27 mouse cellular contexts compared by ENCODE assay signal in genomic region chr16:90171416-90171815, GRCm38 (mm10). TPM values are rescaled to one million over a fixed set of nuclear protein-coding genes. Genes with fewer than 3 reads are reported as not detected.
A peak's percentile ranks its signal among the peaks of the same experiment; 100 is the strongest.
DNase-seq lines count a peak whose midpoint lies in the region; ATAC-seq and TF ChIP-seq lines count a peak whose summit lies in the region.
"Had no signal": no experiment of that assay in that cellular context is flagged by ENCODE, and none has a peak within 500 bp of the region (broad histone marks: within the 10 kb centered on the region; RNA-seq: fewer than 3 reads in every experiment).

No protein-coding gene starts in this region.

- H3K9ac ChIP-seq in hindbrain, embryonic 16.5 days (ENCODE audit: low read depth, low read length), result no peak overlapping the region
- H3K9ac ChIP-seq in hindbrain, embryonic 11.5 days (ENCODE audit: low read depth, low read length), result no peak overlapping the region
- no peak overlapping the region for H3K9ac ChIP-seq in forebrain, embryonic 13.5 days
- no peak overlapping the region for H3K9ac ChIP-seq in forebrain, postnatal 0 days
- H3K9ac ChIP-seq in midbrain, embryonic 16.5 days (ENCODE audit: low read depth, low read length), result no peak overlapping the region
- H3K9ac ChIP-seq: limb, embryonic 15.5 days; liver, embryonic 15.5 days; lung, embryonic 15.5 days; neural tube, embryonic 13.5 days had no signal

- H3K36me3 ChIP-seq in hindbrain, embryonic 16.5 days (ENCODE audit: control insufficient read depth, insufficient read depth, low read length), result no peaks in the 10 kb centered on the region
- no peaks in the 10 kb centered on the region for H3K36me3 ChIP-seq in hindbrain, embryonic 11.5 days (ENCODE audit: control insufficient read depth, insufficient read depth, low read length)
- H3K36me3 ChIP-seq in forebrain, embryonic 13.5 days (ENCODE audit: poor library complexity, severe bottlenecking), result no peaks in the 10 kb centered on the region
- no peaks in the 10 kb centered on the region for H3K36me3 ChIP-seq in forebrain, postnatal 0 days (ENCODE audit: insufficient read depth)
- no peaks in the 10 kb centered on the region for H3K36me3 ChIP-seq in midbrain, embryonic 16.5 days (ENCODE audit: control insufficient read depth, insufficient read depth, low read length)
- H3K36me3 ChIP-seq: embryonic facial prominence, embryonic 10.5 days; G1E; limb, embryonic 15.5 days; liver, embryonic 15.5 days; lung, embryonic 15.5 days; neural tube, embryonic 13.5 days had no signal

- H3K27ac ChIP-seq in hindbrain, embryonic 16.5 days (ENCODE audit: low read depth, low read length), result no peak overlapping the region
- H3K27ac ChIP-seq in hindbrain, embryonic 11.5 days (ENCODE audit: low read depth, low read length), result no peak overlapping the region
- no peak overlapping the region for H3K27ac ChIP-seq in forebrain, embryonic 13.5 days
- H3K27ac ChIP-seq in forebrain, postnatal 0 days (ENCODE audit: low read depth, low read length), result no peak overlapping the region
- H3K27ac ChIP-seq in midbrain, embryonic 16.5 days (ENCODE audit: low read length), result no peak overlapping the region
- H3K27ac ChIP-seq: embryonic facial prominence, embryonic 10.5 days; kidney, postnatal 0 days; liver, embryonic 15.5 days; lung, embryonic 15.5 days; neural tube, embryonic 13.5 days; stomach, postnatal 0 days had no signal

- no peak overlapping the region for H3K4me2 ChIP-seq in hindbrain, embryonic 16.5 days (ENCODE audit: low read length)
- H3K4me2 ChIP-seq in hindbrain, embryonic 11.5 days (replicated peaks; ENCODE audit: low read depth, low read length), result no peak overlapping the region
- H3K4me2 ChIP-seq in forebrain, embryonic 13.5 days, result no peak overlapping the region
- H3K4me2 ChIP-seq in forebrain, postnatal 0 days (ENCODE audit: low read depth), result peak overlapping the region; percentile 5; the same call in 1 of the 2 replicates
- peak overlapping the region; percentile 13; the same call in 1 of the 2 replicates for H3K4me2 ChIP-seq in midbrain, embryonic 16.5 days (ENCODE audit: low read length)
- H3K4me2 ChIP-seq: limb, embryonic 15.5 days; liver, embryonic 15.5 days; lung, embryonic 15.5 days; neural tube, embryonic 13.5 days had no signal

- H3K4me3 ChIP-seq in hindbrain, embryonic 16.5 days (ENCODE audit: low read length), result no peak overlapping the region
- no peak overlapping the region for H3K4me3 ChIP-seq in hindbrain, embryonic 11.5 days (ENCODE audit: low read depth, low read length)
- no peak overlapping the region for H3K4me3 ChIP-seq in forebrain, embryonic 13.5 days
- H3K4me3 ChIP-seq in forebrain, postnatal 0 days (ENCODE audit: low read depth, low read length), result no peak overlapping the region
- no peak overlapping the region for H3K4me3 ChIP-seq in midbrain, embryonic 16.5 days (ENCODE audit: low read depth, low read length)
- H3K4me3 ChIP-seq: embryonic facial prominence, embryonic 10.5 days; limb, embryonic 15.5 days; liver, embryonic 15.5 days; lung, embryonic 15.5 days; megakaryocyte, embryonic 14.5 days; neural tube, embryonic 13.5 days had no signal

- TF ChIP-seq CTCF in forebrain, postnatal 0 days (IDR thresholded peaks at IDR 0.05; ENCODE audit: low read depth), result no peak

- H3K27me3 ChIP-seq in hindbrain, embryonic 16.5 days (replicated peaks; ENCODE audit: control insufficient read depth, insufficient read depth, low read length), result no peaks in the 10 kb centered on the region
- H3K27me3 ChIP-seq in hindbrain, embryonic 11.5 days (ENCODE audit: control insufficient read depth, insufficient read depth, low read length), result no peaks in the 10 kb centered on the region
- H3K27me3 ChIP-seq in forebrain, embryonic 13.5 days, result no peaks in the 10 kb centered on the region
- H3K27me3 ChIP-seq in forebrain, postnatal 0 days (ENCODE audit: insufficient read depth, low read length), result no peaks in the 10 kb centered on the region
- no peaks in the 10 kb centered on the region for H3K27me3 ChIP-seq in midbrain, embryonic 16.5 days (ENCODE audit: control insufficient read depth, insufficient read depth, low read depth, low read length)
- H3K27me3 ChIP-seq: limb, embryonic 15.5 days; liver, embryonic 15.5 days; lung, embryonic 15.5 days; Patski had no signal

- peaks cover 2% of the 10 kb centered on the region for H3K4me1 ChIP-seq in hindbrain, embryonic 16.5 days (ENCODE audit: control insufficient read depth, insufficient read depth, low read depth, low read length)
- no peaks in the 10 kb centered on the region; the same call in 1 of the 2 replicates for H3K4me1 ChIP-seq in hindbrain, embryonic 11.5 days (replicated peaks; ENCODE audit: control insufficient read depth, insufficient read depth, low read length)
- H3K4me1 ChIP-seq in forebrain, embryonic 13.5 days, result peaks cover 13% of the 10 kb centered on the region
- peaks cover 14% of the 10 kb centered on the region; the same call in 1 of the 2 replicates for H3K4me1 ChIP-seq in forebrain, postnatal 0 days (ENCODE audit: insufficient read depth)
- H3K4me1 ChIP-seq in midbrain, embryonic 16.5 days (ENCODE audit: control insufficient read depth, insufficient read depth, low read length), result peaks cover 14% of the 10 kb centered on the region
- H3K4me1 ChIP-seq: limb, embryonic 15.5 days; liver, embryonic 15.5 days had no signal

- WGBS in hindbrain, embryonic 16.5 days, result 43% methylated on average over 8 of the region's 8 CpGs
- 60% methylated on average over 8 of the region's 8 CpGs for WGBS in hindbrain, embryonic 11.5 days
- WGBS in forebrain, embryonic 13.5 days, result 18% methylated on average over 8 of the region's 8 CpGs
- WGBS in forebrain, postnatal 0 days, result 18% methylated on average over 8 of the region's 8 CpGs
- 20% methylated on average over 8 of the region's 8 CpGs for WGBS in midbrain, embryonic 16.5 days

- no peak for DNase-seq in hindbrain, embryonic 11.5 days (ENCODE audit: low spot score)
- DNase-seq in forebrain, postnatal 0 days, result no peak
- DNase-seq in thymus, postnatal 10 days (ENCODE audit: low spot score in 2 of 2), result no peak
- no peak for DNase-seq in urinary bladder, postnatal 4 days (ENCODE audit: low spot score in 2 of 2)
- DNase-seq: adrenal gland, postnatal 36 days; B cell, adult 2 months; cerebellum, adult 11 months; cerebellum, adult 9-11 months; heart, postnatal 36 days; kidney, adult 2 months; left cerebral cortex, postnatal 4 days; lung, postnatal 36 days; thymus, adult 2 months had no signal

- no peaks in the 10 kb centered on the region; the same call in 1 of the 2 replicates for H3K9me3 ChIP-seq in hindbrain, embryonic 16.5 days (ENCODE audit: control insufficient read depth, low read length)
- H3K9me3 ChIP-seq in hindbrain, embryonic 11.5 days (ENCODE audit: control insufficient read depth, low read length), result no peaks in the 10 kb centered on the region
- H3K9me3 ChIP-seq in forebrain, embryonic 13.5 days (replicated peaks), result no peaks in the 10 kb centered on the region
- H3K9me3 ChIP-seq in forebrain, postnatal 0 days (ENCODE audit: low read length), result no peaks in the 10 kb centered on the region
- no peaks in the 10 kb centered on the region for H3K9me3 ChIP-seq in midbrain, embryonic 16.5 days (replicated peaks; ENCODE audit: control insufficient read depth, low read length, poor library complexity, severe bottlenecking)
- H3K9me3 ChIP-seq: embryonic facial prominence, embryonic 10.5 days; G1E; limb, embryonic 15.5 days; liver, embryonic 15.5 days; lung, embryonic 15.5 days; megakaryocyte, embryonic 14.5 days; neural tube, embryonic 13.5 days had no signal

- ATAC-seq in hindbrain, embryonic 16.5 days, result peak; percentile 53
- no peak for ATAC-seq in hindbrain, embryonic 11.5 days (ENCODE audit: low FRiP score)
- peak; percentile 73 for ATAC-seq in forebrain, embryonic 13.5 days
- ATAC-seq in forebrain, postnatal 0 days, result 0 out of 2 replicates have a peak, but pooled peaks have one; percentile 6
- peak; percentile 78 for ATAC-seq in midbrain, embryonic 16.5 days
- ATAC-seq: inflammation-experienced regulatory T-cells, adult 6 months; Patski had no signal

RNA-seq across cellular contexts. Expression of gene Tiam1, which starts 27.8 kb away (rescaled TPM):
- 16.6 and 21.1 TPM in 2 replicates for polyA plus RNA-seq in hindbrain, embryonic 16.5 days (2015; fragmentation: Nextera tagmentation; extraction: Ambion mirVana)
- polyA plus RNA-seq in hindbrain, embryonic 11.5 days (2014; fragmentation: Nextera tagmentation; extraction: Ambion mirVana), result 23.3 and 27.6 TPM in 2 replicates
- 25.6 and 29.4 TPM in 2 replicates for polyA plus RNA-seq in forebrain, embryonic 13.5 days (2015; fragmentation: Nextera tagmentation; extraction: Ambion mirVana)
- 30.5 and 42.4 TPM in 2 replicates for total RNA-seq in forebrain, postnatal 0 days (2014; rRNA removed)
- polyA plus RNA-seq in forebrain, postnatal 0 days (2015; fragmentation: Nextera tagmentation; extraction: Ambion mirVana), result 9.8 and 20.5 TPM in 2 replicates
- 23.5 and 30.5 TPM in 2 replicates for polyA plus RNA-seq in midbrain, embryonic 16.5 days (2015; fragmentation: Nextera tagmentation; extraction: Ambion mirVana)

RNA-seq across cellular contexts. Expression of gene Sod1, which starts 49.1 kb away (rescaled TPM):
- polyA plus RNA-seq in hindbrain, embryonic 16.5 days (2015; fragmentation: Nextera tagmentation; extraction: Ambion mirVana), result 942 and 968 TPM in 2 replicates
- 987 and 1,009 TPM in 2 replicates for polyA plus RNA-seq in hindbrain, embryonic 11.5 days (2014; fragmentation: Nextera tagmentation; extraction: Ambion mirVana)
- polyA plus RNA-seq in forebrain, embryonic 13.5 days (2015; fragmentation: Nextera tagmentation; extraction: Ambion mirVana), result 954 and 979 TPM in 2 replicates
- total RNA-seq in forebrain, postnatal 0 days (2014; rRNA removed), result 184 and 223 TPM in 2 replicates
- polyA plus RNA-seq in forebrain, postnatal 0 days (2015; fragmentation: Nextera tagmentation; extraction: Ambion mirVana), result 1,167 and 1,378 TPM in 2 replicates
- polyA plus RNA-seq in midbrain, embryonic 16.5 days (2015; fragmentation: Nextera tagmentation; extraction: Ambion mirVana), result 840 and 889 TPM in 2 replicates

Comparison
In these comparisons a context has a peak if more than half of its experiments do, and no peak if none do; other contexts are left out.
1. H3K4me2 ChIP-seq: peak in forebrain, postnatal 0 days (single experiment) and midbrain, embryonic 16.5 days (single experiment); none in hindbrain, embryonic 16.5 days (single experiment), hindbrain, embryonic 11.5 days (single experiment) and forebrain, embryonic 13.5 days (single experiment).